Mouse (Mus musculus): ENCODE data around the gene Ndufb4. TPM values are rescaled to one million over a fixed set of nuclear protein-coding genes. Genes with fewer than 3 reads are reported as not detected.
A peak's percentile ranks its signal among the peaks of the same experiment; 100 is the strongest.

Ndufb4 gene
- polyA plus RNA-seq, 1 experiment from 2014 or later = 54.4 TPM

- Histone ChIP-seq H3K4me2 (no peak overlapping the region), H3K27ac (ENCODE audit: low read depth) (no peak overlapping the region), H3K9ac (no peak overlapping the region), H3K4me3 (ENCODE audit: low read depth, low read length) (no peak overlapping the region), H3K9me3 (ENCODE audit: low read depth, low read length) (no peaks in the 10 kb centered on the region), H3K27me3 (ENCODE audit: insufficient read depth, low read length) (no peaks in the 10 kb centered on the region), H3K4me1 (ENCODE audit: insufficient read depth) (peaks cover 6% of the 10 kb centered on the region; the same call in 1 of the 2 replicates), H3K36me3 (ENCODE audit: insufficient read depth) (no peaks in the 10 kb centered on the region)
- ATAC-seq (ENCODE audit: insufficient read depth) = no peak
- no peak for TF ChIP-seq CTCF (IDR thresholded peaks at IDR 0.05; ENCODE audit: low read depth)
- 77% methylated on average over 7 of the region's 7 CpGs for WGBS
- DNase-seq = no peak
Measured at GRCm38 (mm10) chr16:37656796-37657195, 2.5 kb upstream of the Ndufb4 start.

- Histone ChIP-seq H3K27me3 (ENCODE audit: insufficient read depth, low read length) (no peaks in the 10 kb centered on the region), H3K9ac (no peak overlapping the region), H3K4me3 (ENCODE audit: low read depth, low read length) (no peak overlapping the region), H3K36me3 (ENCODE audit: insufficient read depth) (no peaks in the 10 kb centered on the region), H3K4me1 (ENCODE audit: insufficient read depth) (peaks cover 6% of the 10 kb centered on the region; the same call in 1 of the 2 replicates), H3K27ac (ENCODE audit: low read depth) (no peak overlapping the region), H3K9me3 (ENCODE audit: low read depth, low read length) (no peaks in the 10 kb centered on the region), H3K4me2 (no peak overlapping the region)
- TF ChIP-seq CTCF (IDR thresholded peaks at IDR 0.05; ENCODE audit: low read depth) = no peak
- DNase-seq = no peak
- WGBS = 15% methylated on average over 4 of the region's 4 CpGs
- no peak for ATAC-seq (ENCODE audit: insufficient read depth)
Measured at GRCm38 (mm10) chr16:37655756-37656347, 1.6 kb upstream of the Ndufb4 start.

DNA sequence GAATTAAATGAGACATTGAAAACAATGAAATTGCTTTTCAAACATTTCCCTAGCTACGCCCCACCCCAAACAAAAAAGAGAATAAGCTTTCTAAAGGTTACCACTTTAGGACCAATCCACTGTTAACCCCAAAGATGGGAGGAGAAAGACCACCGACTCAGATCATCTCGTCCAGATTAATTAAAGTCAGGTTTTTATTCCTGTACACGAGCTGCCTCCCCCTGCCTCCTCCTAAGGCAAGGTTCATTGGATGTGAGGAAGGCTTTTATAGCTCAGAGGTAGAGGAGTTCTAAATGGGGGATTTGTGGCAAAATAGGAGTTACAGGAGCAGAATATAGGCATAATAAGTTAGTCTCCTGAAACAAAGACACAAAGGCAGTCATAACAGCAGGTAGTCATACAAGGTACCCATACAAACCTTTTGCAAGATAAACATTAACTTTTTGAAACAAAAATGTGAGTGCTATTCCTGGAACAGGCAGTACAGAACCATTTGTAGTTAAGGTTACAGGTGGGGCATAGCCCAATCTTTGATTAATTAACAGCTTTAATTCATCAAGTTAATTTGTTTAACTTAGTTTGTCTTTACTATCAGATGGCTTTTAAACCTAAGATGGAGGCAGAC lies 690 bp upstream of the Ndufb4 start:
- H3K27ac ChIP-seq (ENCODE audit: low read depth) = 0 out of 2 replicates have a peak overlapping the region, but pooled peaks have one; percentile 37
- H3K9me3 ChIP-seq (ENCODE audit: low read depth, low read length) = no peaks in the 10 kb centered on the region
- H3K9ac ChIP-seq = no peak overlapping the region
- DNase-seq (no peak), ATAC-seq (ENCODE audit: insufficient read depth) (no peak; the same call in 1 of the 2 replicates)
- TF ChIP-seq CTCF (IDR thresholded peaks at IDR 0.05; ENCODE audit: low read depth) = no peak
- H3K4me3 ChIP-seq (ENCODE audit: low read depth, low read length) = peak overlapping the region; percentile 71
- H3K4me2 ChIP-seq = peak overlapping the region; percentile 58
- WGBS = 58% methylated on average over 4 of the region's 4 CpGs
- peaks cover 6% of the 10 kb centered on the region; the same call in 1 of the 2 replicates for H3K4me1 ChIP-seq (ENCODE audit: insufficient read depth)
- no peaks in the 10 kb centered on the region for H3K27me3 ChIP-seq (ENCODE audit: insufficient read depth, low read length)
- no peaks in the 10 kb centered on the region for H3K36me3 ChIP-seq (ENCODE audit: insufficient read depth)

DNA sequence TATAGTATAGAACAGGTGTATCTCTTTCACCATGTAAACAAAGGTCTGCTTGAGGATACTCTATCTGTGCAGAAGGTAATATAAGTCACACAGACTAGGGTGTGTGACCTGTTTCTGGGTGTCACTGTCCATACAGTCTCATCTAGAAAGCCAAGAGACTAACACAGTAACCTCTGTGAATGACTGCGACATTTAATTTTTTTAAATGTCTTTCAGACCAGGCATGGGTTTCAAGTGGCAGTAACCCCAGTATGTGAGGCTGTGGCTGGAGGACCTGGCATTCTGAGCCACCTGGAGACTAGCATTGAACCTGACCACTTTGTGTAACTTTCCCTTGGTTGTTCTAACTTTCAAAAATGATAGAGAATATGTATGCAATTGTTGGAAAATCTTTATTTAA lies 1.2 kb downstream of the Ndufb4 start:
- no peaks in the 10 kb centered on the region for H3K9me3 ChIP-seq (ENCODE audit: low read depth, low read length)
- ATAC-seq (ENCODE audit: insufficient read depth) = no peak
- H3K4me3 ChIP-seq (ENCODE audit: low read depth, low read length) = peak overlapping the region; percentile 71
- peak overlapping the region; percentile 90 for H3K9ac ChIP-seq
- peaks cover 3% of the 10 kb centered on the region for H3K36me3 ChIP-seq (ENCODE audit: insufficient read depth)
- DNase-seq = no peak
- WGBS = 76% methylated on average over 1 of the region's 1 CpGs
- peak overlapping the region; percentile 56 for H3K4me2 ChIP-seq
- TF ChIP-seq CTCF (IDR thresholded peaks at IDR 0.05; ENCODE audit: low read depth) = no peak
- no peak overlapping the region for H3K27ac ChIP-seq (ENCODE audit: low read depth)
- no peaks in the 10 kb centered on the region for H3K27me3 ChIP-seq (ENCODE audit: insufficient read depth, low read length)
- peaks cover 6% of the 10 kb centered on the region; the same call in 1 of the 2 replicates for H3K4me1 ChIP-seq (ENCODE audit: insufficient read depth)

DNA sequence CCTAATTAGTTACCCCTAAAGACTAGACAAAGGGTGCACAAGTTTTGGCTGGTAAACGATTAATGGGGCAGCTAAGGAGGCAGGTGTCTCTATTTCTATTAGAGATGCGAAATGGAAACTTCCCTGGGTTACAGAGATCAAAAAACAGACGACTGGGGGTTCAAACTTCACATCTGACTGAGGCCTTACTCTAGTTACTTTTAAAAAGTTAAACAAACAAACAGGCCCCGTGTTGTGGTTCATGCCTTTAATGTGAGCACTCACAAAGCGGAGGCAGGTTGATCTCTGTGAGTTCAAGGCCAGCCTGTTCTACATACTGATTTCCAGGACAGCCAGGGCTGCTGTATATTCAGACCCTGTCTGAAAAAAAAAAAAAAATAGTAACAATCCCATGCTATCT lies 1.6 kb downstream of the Ndufb4 start:
- no peak for ATAC-seq (ENCODE audit: insufficient read depth)
- peaks cover 6% of the 10 kb centered on the region; the same call in 1 of the 2 replicates for H3K4me1 ChIP-seq (ENCODE audit: insufficient read depth)
- WGBS = 73% methylated on average over 5 of the region's 5 CpGs
- H3K9ac ChIP-seq = no peak overlapping the region
- no peak overlapping the region for H3K27ac ChIP-seq (ENCODE audit: low read depth)
- H3K9me3 ChIP-seq (ENCODE audit: low read depth, low read length) = no peaks in the 10 kb centered on the region
- TF ChIP-seq CTCF (IDR thresholded peaks at IDR 0.05; ENCODE audit: low read depth) = no peak
- 0 out of 2 replicates have a peak overlapping the region, but pooled peaks have one; percentile 71 for H3K4me3 ChIP-seq (ENCODE audit: low read depth, low read length)
- H3K27me3 ChIP-seq (ENCODE audit: insufficient read depth, low read length) = no peaks in the 10 kb centered on the region
- H3K4me2 ChIP-seq = peak overlapping the region; percentile 56
- no peak for DNase-seq
- peaks cover 7% of the 10 kb centered on the region for H3K36me3 ChIP-seq (ENCODE audit: insufficient read depth)

DNA sequence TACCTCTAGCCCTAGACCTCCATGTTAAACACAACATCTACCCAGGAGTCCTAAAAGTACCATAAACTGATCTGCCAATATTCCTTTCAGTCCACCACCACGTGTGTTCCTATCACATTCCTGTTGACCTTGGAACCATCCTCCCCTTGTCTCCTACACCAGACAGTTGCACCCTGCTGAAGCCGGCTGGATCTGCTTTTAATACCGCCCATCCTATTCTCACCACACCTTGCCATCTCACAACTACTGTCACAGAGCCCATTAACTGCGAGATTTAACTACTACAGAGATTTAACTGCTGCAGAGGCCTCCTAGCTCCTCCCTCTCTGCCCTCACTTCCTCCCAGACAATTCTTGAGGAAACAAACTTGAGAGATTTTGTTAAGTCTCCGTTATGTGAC lies 2.8 kb downstream of the Ndufb4 start:
- 81% methylated on average over 5 of the region's 5 CpGs for WGBS
- Histone ChIP-seq H3K4me2 (no peak overlapping the region), H3K9ac (no peak overlapping the region), H3K9me3 (ENCODE audit: low read depth, low read length) (no peaks in the 10 kb centered on the region), H3K36me3 (ENCODE audit: insufficient read depth) (peaks cover 19% of the 10 kb centered on the region), H3K4me1 (ENCODE audit: insufficient read depth) (peaks cover 6% of the 10 kb centered on the region; the same call in 1 of the 2 replicates), H3K27ac (ENCODE audit: low read depth) (no peak overlapping the region), H3K27me3 (ENCODE audit: insufficient read depth, low read length) (no peaks in the 10 kb centered on the region), H3K4me3 (ENCODE audit: low read depth, low read length) (no peak overlapping the region)
- DNase-seq (no peak), ATAC-seq (ENCODE audit: insufficient read depth) (no peak)
- TF ChIP-seq CTCF (IDR thresholded peaks at IDR 0.05; ENCODE audit: low read depth) = no peak

DNA sequence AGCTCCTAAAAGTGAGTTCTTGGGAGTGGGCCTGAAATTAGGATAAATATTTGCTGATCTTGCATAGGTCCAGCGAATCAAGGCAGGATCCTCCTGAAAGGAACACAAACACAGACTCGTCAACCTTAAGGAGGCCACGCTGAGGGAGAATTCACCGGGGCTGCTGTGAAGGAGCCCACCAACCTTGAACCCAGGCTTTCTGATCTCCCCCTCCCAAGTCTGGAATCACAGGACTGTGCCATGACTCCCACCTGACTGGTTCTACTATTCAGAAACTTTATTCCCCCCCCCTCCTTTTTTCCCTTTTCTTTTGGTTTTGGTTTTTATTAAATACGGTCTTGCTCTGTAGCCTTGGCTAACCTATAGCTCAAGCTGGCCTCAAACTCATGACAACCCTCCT lies 5.2 kb downstream of the Ndufb4 start:
- peaks cover 3% of the 10 kb centered on the region; the same call in 1 of the 2 replicates for H3K4me1 ChIP-seq (ENCODE audit: insufficient read depth)
- no peak overlapping the region for H3K9ac ChIP-seq
- peaks cover 28% of the 10 kb centered on the region for H3K36me3 ChIP-seq (ENCODE audit: insufficient read depth)
- no peak overlapping the region for H3K27ac ChIP-seq (ENCODE audit: low read depth)
- DNase-seq (no peak), ATAC-seq (ENCODE audit: insufficient read depth) (no peak)
- no peak for TF ChIP-seq CTCF (IDR thresholded peaks at IDR 0.05; ENCODE audit: low read depth)
- no peak overlapping the region for H3K4me3 ChIP-seq (ENCODE audit: low read depth, low read length)
- H3K9me3 ChIP-seq (ENCODE audit: low read depth, low read length) = no peaks in the 10 kb centered on the region
- 69% methylated on average over 5 of the region's 5 CpGs for WGBS
- H3K27me3 ChIP-seq (ENCODE audit: insufficient read depth, low read length) = no peaks in the 10 kb centered on the region
- H3K4me2 ChIP-seq = no peak overlapping the region

Data from lung, embryonic 14.5 days (tissue).